Mouse (Mus musculus): ENCODE results near the gene Aldh9a1. TPM values are rescaled to one million over a fixed set of nuclear protein-coding genes. Genes with fewer than 3 reads are reported as not detected.
"Not testable (repeated sequence)": the region's sequence is repeated elsewhere in the genome, so short reads cannot be mapped to it uniquely, and the experiment has no call there.

The Aldh9a1 gene
- polyA plus RNA-seq, 1 experiment from 2014 or later, result 47.3 TPM

- H3K27me3 ChIP-seq, result no peaks in the 10 kb centered on the region
- H3K9me3 ChIP-seq (replicated peaks), result no peaks in the 10 kb centered on the region
- 86% methylated on average over 8 of the region's 8 CpGs for WGBS
- peaks cover 45% of the 10 kb centered on the region for H3K36me3 ChIP-seq
- no peak for ATAC-seq (ENCODE audit: insufficient number of reproducible peaks, low FRiP score, low TSS enrichment, low read depth)
- no peak overlapping the region for H3K4me2 ChIP-seq (replicated peaks)
- H3K4me3 ChIP-seq (replicated peaks), result no peak overlapping the region
- H3K9ac ChIP-seq, result no peak overlapping the region
- H3K4me1 ChIP-seq, result no peaks in the 10 kb centered on the region
- no peak overlapping the region for H3K27ac ChIP-seq (replicated peaks)
Measured at GRCm38 (mm10) chr1:167331106-167331505, 18.7 kb upstream of the Aldh9a1 start.

GRCm38 (mm10) chr1:167336398-167336797 is 13.4 kb upstream of the Aldh9a1 start:
- H3K9me3 ChIP-seq (replicated peaks), result no peaks in the 10 kb centered on the region

GRCm38 (mm10) chr1:167337463-167338095 is 12.2 kb upstream of the Aldh9a1 start:
- H3K4me1 ChIP-seq, result no peaks in the 10 kb centered on the region
- peaks cover 10% of the 10 kb centered on the region for H3K27me3 ChIP-seq
- no peak overlapping the region for H3K4me2 ChIP-seq (replicated peaks)
- no peak for ATAC-seq (ENCODE audit: insufficient number of reproducible peaks, low FRiP score, low TSS enrichment, low read depth)
- no peak overlapping the region for H3K27ac ChIP-seq (replicated peaks)
- H3K9me3 ChIP-seq (replicated peaks), result no peaks in the 10 kb centered on the region
- WGBS, result 13% methylated on average over 12 of the region's 12 CpGs
- H3K36me3 ChIP-seq, result peaks cover 10% of the 10 kb centered on the region; the same call in 1 of the 2 replicates
- H3K9ac ChIP-seq, result no peak overlapping the region
- H3K4me3 ChIP-seq (replicated peaks), result no peak overlapping the region

More at GRCm38 (mm10) chr1:167336398-167336797, 13.4 kb upstream of the Aldh9a1 start:
- 80% methylated on average over 3 of the region's 3 CpGs for WGBS
- Histone ChIP-seq H3K4me1 (no peaks in the 10 kb centered on the region), H3K27me3 (peaks cover 8% of the 10 kb centered on the region), H3K4me3 (replicated peaks) (no peak overlapping the region), H3K27ac (replicated peaks) (no peak overlapping the region), H3K36me3 (peaks cover 19% of the 10 kb centered on the region; the same call in 1 of the 2 replicates), H3K4me2 (replicated peaks) (no peak overlapping the region), H3K9ac (no peak overlapping the region)
- ATAC-seq (ENCODE audit: insufficient number of reproducible peaks, low FRiP score, low TSS enrichment, low read depth), result no peak

- Histone ChIP-seq H3K4me3 (replicated peaks) (no peak overlapping the region), H3K4me2 (replicated peaks) (no peak overlapping the region), H3K4me1 (no peaks in the 10 kb centered on the region), H3K27me3 (peaks cover 10% of the 10 kb centered on the region), H3K36me3 (no peaks in the 10 kb centered on the region), H3K9ac (no peak overlapping the region), H3K27ac (replicated peaks) (no peak overlapping the region), H3K9me3 (replicated peaks) (no peaks in the 10 kb centered on the region)
- ATAC-seq (ENCODE audit: insufficient number of reproducible peaks, low FRiP score, low TSS enrichment, low read depth), result no peak
- WGBS, result 55% methylated on average over 9 of the region's 9 CpGs
Measured at GRCm38 (mm10) chr1:167339177-167339781, 10.5 kb upstream of the Aldh9a1 start.

GRCm38 (mm10) chr1:167340111-167340787 is 9.5 kb upstream of the Aldh9a1 start:
- Histone ChIP-seq H3K4me2 (replicated peaks) (peak overlapping the region; percentile 85), H3K4me3 (replicated peaks) (peak overlapping the region; percentile 47), H3K27ac (replicated peaks) (no peak overlapping the region), H3K9ac (0 out of 2 replicates have a peak overlapping the region, but pooled peaks have one; percentile 6), H3K9me3 (replicated peaks) (no peaks in the 10 kb centered on the region), H3K27me3 (peaks cover 10% of the 10 kb centered on the region), H3K36me3 (no peaks in the 10 kb centered on the region), H3K4me1 (no peaks in the 10 kb centered on the region)
- ATAC-seq (ENCODE audit: insufficient number of reproducible peaks, low FRiP score, low TSS enrichment, low read depth), result peak; percentile 72
- WGBS, result 3% methylated on average over 47 of the region's 47 CpGs

GRCm38 (mm10) chr1:167340910-167341528 is 8.8 kb upstream of the Aldh9a1 start:
- 0 out of 2 replicates have a peak, but pooled peaks have one; percentile 6 for ATAC-seq (ENCODE audit: insufficient number of reproducible peaks, low FRiP score, low TSS enrichment, low read depth)
- 89% methylated on average over 3 of the region's 3 CpGs for WGBS

GRCm38 (mm10) chr1:167342831-167343230 is 7.0 kb upstream of the Aldh9a1 start:
- no peak overlapping the region for H3K9ac ChIP-seq
- 84% methylated on average over 10 of the region's 10 CpGs for WGBS
- peaks cover 10% of the 10 kb centered on the region for H3K27me3 ChIP-seq
- H3K4me2 ChIP-seq (replicated peaks), result no peak overlapping the region
- no peaks in the 10 kb centered on the region for H3K9me3 ChIP-seq (replicated peaks)
- H3K4me1 ChIP-seq, result no peaks in the 10 kb centered on the region
- ATAC-seq (ENCODE audit: insufficient number of reproducible peaks, low FRiP score, low TSS enrichment, low read depth), result no peak
- no peak overlapping the region for H3K27ac ChIP-seq (replicated peaks)
- H3K36me3 ChIP-seq, result no peaks in the 10 kb centered on the region
- no peak overlapping the region for H3K4me3 ChIP-seq (replicated peaks)

More at GRCm38 (mm10) chr1:167340910-167341528, 8.8 kb upstream of the Aldh9a1 start:
- H3K4me3 ChIP-seq (replicated peaks), result no peak overlapping the region
- no peaks in the 10 kb centered on the region for H3K4me1 ChIP-seq
- no peaks in the 10 kb centered on the region for H3K36me3 ChIP-seq
- peak overlapping the region; percentile 85 for H3K4me2 ChIP-seq (replicated peaks)
- H3K9me3 ChIP-seq (replicated peaks), result no peaks in the 10 kb centered on the region
- H3K27ac ChIP-seq (replicated peaks), result no peak overlapping the region
- peaks cover 10% of the 10 kb centered on the region for H3K27me3 ChIP-seq
- H3K9ac ChIP-seq, result no peak overlapping the region

GRCm38 (mm10) chr1:167345994-167346520 is 3.7 kb upstream of the Aldh9a1 start:
- WGBS, result 77% methylated on average over 10 of the region's 10 CpGs

GRCm38 (mm10) chr1:167349206-167349605 is 585 bp upstream of the Aldh9a1 start:
- not testable (repeated sequence) for H3K9me3 ChIP-seq (replicated peaks); H3K4me3 ChIP-seq (replicated peaks); H3K27ac ChIP-seq (replicated peaks); H3K27me3 ChIP-seq; H3K36me3 ChIP-seq; H3K9ac ChIP-seq; H3K4me1 ChIP-seq; H3K4me2 ChIP-seq (replicated peaks); ATAC-seq (ENCODE audit: insufficient number of reproducible peaks, low FRiP score, low TSS enrichment, low read depth)
- WGBS, result 65% methylated on average over 3 of the region's 3 CpGs

More at GRCm38 (mm10) chr1:167345994-167346520, 3.7 kb upstream of the Aldh9a1 start:
- H3K4me1 ChIP-seq; H3K27me3 ChIP-seq; H3K9ac ChIP-seq; H3K36me3 ChIP-seq; H3K27ac ChIP-seq (replicated peaks); H3K4me3 ChIP-seq (replicated peaks); H3K4me2 ChIP-seq (replicated peaks); ATAC-seq (ENCODE audit: insufficient number of reproducible peaks, low FRiP score, low TSS enrichment, low read depth); H3K9me3 ChIP-seq (replicated peaks): not testable (repeated sequence)

GRCm38 (mm10) chr1:167350597-167351415 is 1.0 kb downstream of the Aldh9a1 start:
- Histone ChIP-seq H3K9me3 (replicated peaks) (no peaks in the 10 kb centered on the region), H3K36me3 (peaks cover 19% of the 10 kb centered on the region; the same call in 1 of the 2 replicates), H3K4me3 (replicated peaks) (peak overlapping the region; percentile 63), H3K27me3 (no peaks in the 10 kb centered on the region), H3K4me1 (0 out of 2 replicates have a peak, but pooled peaks cover 2% of the 10 kb centered on the region), H3K4me2 (replicated peaks) (peak overlapping the region; percentile 82), H3K9ac (peak overlapping the region; percentile 42), H3K27ac (replicated peaks) (peak overlapping the region; percentile 86)
- no peak for ATAC-seq (ENCODE audit: insufficient number of reproducible peaks, low FRiP score, low TSS enrichment, low read depth)
- 24% methylated on average over 13 of the region's 13 CpGs for WGBS

All from embryonic facial prominence, embryonic 15.5 days (tissue).